Mouse (Mus musculus) heart, adult 9 months (tissue): ENCODE data around the gene Apbb2.

Experiments
- DNase-seq, 2 experiments: peaks; one replicate each; pipeline ENCODE4 v3.0.0; 2022; ENCODE audit warnings: low spot score in 2 of 2

Gene Apbb2

DNA sequence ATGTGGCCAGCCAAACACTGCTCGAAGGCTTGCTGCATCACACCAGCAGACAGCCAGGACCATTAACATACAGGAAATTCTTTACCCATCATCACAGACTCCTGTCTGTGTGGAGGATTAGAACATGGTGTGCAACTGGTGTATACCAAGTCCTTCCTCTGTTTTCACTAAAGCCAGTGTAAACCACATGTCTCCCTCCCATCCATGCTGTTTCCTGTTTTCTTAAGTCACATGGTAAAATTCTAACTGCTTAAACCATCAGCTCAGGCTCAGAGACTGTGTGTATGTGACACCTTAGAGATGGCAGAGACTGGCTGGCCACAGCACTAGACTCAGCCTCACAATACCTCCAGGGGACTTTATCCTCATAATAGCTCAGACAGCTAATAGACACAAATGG lies 236.5 kb downstream of the Apbb2 start:
- no peak for DNase-seq

DNA sequence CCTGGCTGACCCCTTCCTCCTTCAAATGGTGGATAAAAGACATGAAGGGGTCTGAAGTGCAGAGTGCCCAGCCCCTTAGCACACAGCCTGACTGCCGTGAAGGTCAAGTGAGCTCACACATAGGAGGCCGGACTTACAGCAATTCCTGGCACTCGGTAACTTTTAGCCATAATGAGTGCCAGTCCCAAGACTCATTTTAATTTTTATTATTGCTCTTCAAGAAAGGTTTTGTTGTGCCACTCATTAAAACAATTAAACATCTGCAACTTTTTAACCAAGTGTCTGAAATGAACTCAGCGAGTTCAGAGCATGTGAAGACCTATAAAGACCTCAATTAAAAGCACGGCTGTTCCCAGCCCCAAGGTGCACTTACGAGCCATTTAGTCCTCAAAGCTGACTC lies 239.6 kb downstream of the Apbb2 start:
- DNase-seq: no peak

DNA sequence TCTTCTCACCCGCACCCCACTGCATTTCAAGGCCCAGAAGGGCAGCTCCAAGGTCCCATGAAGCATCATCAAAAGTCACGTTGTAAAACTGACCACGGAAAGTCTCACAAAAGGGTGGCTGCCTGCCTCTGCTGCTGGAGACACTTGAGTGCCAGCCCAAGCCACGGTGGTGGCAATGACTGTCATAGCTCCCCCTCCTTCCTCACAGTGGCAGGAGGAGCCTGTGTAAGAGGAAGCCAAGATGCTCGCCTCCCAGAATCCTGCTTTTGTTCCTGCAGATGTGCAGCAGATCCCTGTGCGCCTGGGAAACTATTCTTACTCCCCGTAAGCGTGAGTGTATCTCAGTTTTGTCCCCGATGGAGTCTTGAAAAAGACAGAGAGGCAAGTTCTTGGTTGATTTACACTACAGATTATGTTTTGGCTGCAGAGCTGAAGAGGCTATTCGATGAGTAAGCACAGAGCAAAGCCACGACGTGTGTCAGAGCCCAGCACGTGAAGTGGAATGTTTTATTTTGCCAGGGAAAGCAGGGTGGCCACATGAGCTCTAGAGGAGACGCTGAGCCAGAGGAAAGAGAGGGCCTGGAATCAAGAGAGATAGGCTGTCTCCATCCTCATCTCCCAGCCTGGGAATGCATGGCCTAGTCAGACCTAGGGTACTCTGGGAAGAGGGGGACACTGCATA lies 241.9 kb downstream of the Apbb2 start:
- no peak for DNase-seq

DNA sequence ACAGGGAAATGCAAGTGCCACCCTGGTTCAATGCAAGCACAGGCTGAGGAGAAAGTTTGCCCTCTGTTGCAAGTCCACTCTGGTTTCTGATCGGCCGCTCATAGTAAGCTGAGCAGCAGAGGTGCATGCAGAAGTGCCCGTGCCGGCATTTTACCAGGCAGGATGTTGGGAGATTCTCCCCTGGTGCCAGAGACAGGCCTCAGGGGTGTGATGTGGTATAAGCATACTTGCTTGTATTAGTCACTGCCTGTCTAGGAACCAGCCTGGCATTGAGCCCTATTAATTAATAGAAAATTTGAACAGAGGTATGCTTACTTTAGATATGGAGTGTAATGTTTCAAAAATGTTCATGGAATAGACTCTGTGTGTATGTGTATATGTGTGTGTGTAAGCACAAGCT lies 244.2 kb downstream of the Apbb2 start:
- no peak for DNase-seq

DNA sequence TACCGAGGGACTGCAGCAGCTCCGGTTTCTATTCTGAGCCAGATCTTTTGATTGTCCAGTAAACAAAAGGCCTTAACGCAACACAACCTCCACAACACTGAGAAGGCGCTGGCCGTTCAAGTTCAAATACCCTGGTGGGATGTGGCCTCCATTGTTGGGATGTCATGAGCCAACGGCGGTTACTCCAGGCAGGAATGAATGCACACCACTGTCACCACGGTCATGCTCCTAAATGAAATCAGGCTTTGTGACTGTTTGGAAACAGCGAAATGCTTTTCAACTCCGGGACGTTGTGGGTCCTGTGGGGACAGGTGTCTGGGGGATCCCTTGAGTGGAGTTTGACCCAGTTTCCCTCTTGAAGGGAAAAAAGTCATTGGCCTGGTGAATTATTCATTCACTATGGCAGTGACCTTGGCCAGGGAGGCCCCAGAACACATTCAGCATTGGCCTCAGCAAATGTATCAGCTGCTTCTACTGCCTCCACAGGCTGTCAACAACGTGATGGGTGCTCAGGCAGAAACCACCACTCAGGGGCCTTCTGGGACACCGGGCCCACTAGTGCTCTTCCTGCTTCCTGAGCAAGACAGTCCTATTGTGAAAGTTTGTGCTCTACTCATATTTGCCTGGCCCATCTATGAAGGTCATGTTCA lies 244.9 kb downstream of the Apbb2 start:
- DNase-seq: no peak

DNA sequence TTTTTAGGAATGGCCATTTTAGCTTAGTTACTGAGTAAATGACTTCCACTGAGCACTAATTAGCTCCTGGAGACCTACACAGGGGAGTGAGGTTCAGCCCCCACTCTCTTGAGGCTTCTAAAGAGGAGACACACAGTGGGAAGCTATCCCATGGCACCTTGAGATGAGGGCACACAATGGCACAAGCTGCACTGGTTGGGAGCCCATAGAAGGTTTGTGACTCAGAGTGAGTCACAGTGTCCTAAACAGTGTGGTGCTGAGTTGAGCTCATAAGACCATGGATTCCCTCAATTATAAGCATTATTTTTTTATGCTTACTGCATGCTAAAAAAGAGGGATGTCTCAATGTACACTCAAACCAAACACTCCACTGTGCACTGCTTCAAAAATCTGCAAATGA lies 247.5 kb downstream of the Apbb2 start:
- DNase-seq: no peak

DNA sequence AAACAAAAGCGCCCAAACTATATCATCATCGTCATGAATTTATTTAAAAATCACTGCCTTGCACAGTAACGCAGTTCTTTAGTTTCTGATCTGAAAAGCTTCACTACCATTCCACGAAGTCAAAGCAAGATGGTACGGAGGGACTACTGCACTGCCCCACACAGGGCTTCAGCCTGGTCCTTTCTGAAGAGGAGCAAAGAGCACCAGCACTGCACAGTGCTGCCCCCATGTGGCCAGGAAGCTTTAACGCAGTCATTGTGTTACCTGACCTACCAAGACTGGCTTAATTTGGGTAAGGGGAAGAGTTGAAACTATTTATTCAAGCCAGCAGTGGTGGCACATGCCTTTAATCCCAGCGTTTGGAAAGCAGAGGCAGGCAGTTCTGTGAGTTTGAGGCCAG lies 249.6 kb downstream of the Apbb2 start:
- no peak for DNase-seq

DNA sequence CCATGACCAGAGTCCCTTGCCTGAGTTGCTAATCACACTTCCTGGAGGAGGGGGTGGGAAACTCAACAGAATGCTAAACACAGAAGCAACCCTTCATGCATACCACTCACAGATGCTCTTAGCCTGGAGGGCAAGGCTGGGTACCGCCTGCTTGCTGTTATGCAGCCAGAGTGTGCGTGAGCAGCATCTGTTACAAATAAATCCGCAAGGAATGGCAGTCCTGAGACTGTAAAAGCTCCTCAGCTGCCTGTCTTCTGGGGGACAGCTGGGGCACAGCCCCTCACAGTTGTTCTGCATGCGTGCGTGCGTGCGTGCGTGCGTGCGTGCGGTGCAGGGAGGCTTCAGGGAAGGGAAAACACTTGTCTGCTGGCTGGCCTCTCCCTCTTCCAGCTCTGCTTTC lies 250.9 kb downstream of the Apbb2 start:
- DNase-seq: no peak

DNA sequence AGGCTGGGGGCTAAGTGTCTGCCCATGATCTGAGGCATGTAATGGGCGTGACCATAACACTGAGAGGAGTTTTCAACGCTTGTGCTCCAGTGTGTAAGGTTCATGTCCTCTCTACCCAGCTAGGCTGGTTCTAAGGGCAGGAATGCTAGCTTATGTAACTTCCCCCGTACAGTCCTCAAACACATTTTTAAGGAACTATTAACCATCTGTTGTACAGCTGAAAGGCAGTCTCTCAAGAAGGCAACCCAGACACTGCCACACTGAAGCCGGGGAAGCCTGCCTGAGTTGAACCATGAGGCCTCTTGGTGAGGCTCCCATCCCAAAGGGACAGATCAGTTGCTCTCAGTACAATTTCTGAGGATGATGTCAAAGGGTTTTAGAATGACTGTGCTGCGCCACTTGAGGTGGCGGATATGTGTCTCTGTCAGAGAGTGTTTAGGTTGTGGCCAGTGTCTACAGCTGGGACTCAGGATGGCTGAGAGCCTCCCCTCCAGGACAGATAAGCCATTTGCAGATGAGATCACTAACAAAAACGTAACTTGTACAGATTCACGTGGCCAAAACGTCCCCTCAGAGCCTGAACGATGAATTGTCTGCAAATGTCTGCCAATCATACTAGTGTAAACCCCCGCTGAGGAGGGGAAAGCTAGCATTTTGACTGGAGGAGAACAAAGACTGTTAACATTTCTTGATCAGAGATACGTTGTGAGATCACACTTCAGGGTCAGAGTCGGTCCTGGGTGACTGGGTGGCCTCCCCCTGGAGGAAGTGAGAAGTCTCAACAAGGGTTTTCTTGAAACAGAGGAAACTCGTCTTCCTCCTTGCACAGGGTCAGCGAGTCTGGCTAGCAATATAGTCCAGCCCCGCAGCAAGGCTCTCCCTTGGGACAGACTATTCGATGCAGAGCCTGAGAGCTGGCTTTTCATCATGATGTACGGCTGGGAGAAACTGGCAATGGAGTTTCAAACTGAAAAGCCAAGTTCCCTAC lies 255.0 kb downstream of the Apbb2 start:
- DNase-seq: no peak

DNA sequence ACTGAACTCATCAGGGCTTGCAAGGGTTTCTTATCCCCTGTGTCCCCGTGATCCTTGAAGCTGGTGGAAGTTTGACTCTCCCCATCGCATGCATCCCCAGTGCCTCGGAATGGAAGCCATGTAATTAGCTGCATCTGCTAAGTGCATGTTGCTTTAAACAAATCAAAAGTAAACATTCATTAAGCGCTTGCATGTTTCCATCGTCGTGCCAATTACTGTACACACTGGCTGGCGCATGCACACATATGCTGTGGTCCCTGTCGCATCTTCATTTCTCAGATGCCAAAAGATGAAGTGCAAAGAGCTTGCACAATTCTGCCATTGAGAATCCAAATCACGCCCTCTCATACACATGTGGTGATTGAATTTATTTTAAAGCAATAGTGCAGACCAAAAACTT lies 257.8 kb downstream of the Apbb2 start:
- DNase-seq: no peak

DNA sequence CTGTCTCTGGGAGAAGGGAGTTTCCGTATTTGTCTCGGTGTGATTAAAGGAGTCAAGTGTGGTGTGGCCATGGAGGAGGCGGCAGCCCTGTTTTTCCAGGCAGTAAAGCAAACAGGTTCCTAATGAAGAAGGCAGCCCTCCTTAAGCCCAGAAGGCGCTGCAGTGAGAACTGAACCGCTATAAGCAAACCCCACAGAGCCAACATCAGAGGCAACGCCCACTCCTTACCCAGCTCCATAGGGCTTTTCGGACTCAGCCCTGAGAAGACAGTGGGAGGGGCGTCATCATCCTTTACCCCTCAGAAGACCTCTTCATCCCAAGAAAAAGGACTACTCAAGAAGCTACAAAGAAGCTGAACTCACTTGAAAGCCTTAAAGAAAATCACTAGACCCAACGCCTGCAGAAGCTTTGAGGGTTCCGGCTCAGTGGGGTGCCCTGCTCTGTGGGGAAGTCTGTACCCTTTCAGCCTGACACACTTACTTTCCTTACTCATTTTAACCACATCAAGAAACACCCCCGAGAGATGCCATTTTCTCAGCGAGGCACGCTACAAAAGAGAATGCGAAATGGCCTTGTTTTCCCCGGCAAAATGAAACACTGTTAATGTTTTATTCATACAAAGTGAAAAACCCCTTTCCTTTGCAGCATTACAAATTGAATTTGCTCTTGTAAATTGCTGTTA lies 258.7 kb downstream of the Apbb2 start:
- no peak for DNase-seq

DNA sequence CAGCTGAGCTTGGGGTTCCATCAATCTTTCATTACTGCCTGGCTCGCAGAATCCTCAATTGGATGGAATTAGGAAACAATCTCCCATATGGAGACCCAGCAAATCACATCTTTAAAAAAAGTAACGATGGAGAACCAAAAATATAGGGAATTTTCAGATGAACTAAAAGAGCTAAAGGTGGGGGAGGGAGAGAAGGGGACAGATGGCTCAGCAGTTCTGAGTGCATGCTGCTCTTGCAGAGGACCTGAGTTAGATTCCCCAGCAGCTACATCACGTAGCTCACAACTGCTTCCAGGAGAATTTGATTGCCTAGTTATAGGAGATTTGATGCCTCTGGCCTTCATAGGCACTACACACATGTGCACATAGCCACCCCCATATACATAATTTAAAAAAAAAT lies 263.4 kb downstream of the Apbb2 start:
- no peak for DNase-seq

DNA sequence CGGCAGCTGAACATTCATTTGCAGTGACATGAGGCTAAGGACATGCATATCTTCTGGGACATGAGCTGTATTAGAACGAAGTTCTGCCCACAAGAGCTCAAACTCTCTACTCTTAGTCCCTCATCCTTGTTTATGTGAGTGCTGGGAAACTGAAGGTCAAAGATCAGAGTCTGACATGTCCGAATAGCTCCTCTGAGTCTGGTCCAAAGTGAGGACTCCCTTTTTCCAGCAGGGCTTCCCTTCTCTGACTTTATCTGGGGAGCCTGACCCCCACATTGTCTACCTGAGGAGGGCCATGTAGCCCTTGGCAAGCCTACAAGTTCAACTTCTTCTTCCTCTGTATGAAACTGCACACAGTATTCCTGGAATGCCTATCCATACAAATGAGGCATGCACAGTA lies 264.7 kb downstream of the Apbb2 start:
- no peak for DNase-seq

DNA sequence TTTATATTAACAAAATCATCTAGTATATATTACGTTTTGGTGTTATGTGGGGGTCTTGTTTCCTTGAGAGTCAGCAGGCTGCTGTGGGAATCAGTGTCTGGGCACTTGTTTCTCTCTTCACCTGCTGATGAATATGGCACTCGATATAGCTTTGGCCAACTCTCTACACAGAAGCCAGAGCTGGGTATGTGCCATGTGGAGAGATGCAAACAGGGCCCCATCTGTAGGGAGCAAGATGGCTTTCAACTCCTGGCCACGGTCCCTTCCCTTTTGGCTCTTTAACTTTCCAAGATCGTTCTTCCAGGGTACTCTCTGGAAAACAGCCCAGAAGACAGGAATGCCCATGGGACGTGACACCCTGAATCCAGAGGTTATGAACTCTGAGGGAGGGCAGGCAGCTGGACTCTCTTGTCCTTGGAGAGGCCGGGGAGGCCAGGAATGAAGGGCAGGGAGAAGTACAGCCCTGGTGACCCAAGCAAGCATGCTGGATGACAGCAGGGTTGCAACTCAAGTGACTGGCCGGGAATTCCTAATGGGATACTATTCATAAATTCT lies 266.7 kb downstream of the Apbb2 start:
- DNase-seq: peak in 1 of 2 experiments; percentile 21

DNA sequence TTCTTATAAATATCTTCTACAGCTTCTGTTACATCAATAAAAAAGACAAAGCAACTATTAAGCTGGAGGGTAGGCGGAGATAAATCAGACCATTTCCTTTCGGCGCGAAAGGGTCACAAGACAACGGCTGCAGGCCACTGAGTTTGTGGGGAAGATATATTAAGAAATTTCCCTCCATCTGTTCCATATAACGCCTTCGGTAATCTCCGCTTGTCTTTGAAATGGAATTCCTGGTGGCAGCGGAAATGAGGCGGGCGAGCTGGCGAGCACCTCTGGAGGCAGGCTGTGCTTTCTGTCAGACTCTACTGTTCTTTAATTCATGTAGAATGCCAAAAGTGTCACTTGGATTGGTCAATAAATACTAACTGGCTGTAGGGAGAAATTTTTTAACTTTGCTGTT lies 267.5 kb downstream of the Apbb2 start:
- peak in 1 of 2 experiments; percentile 23 for DNase-seq

DNA sequence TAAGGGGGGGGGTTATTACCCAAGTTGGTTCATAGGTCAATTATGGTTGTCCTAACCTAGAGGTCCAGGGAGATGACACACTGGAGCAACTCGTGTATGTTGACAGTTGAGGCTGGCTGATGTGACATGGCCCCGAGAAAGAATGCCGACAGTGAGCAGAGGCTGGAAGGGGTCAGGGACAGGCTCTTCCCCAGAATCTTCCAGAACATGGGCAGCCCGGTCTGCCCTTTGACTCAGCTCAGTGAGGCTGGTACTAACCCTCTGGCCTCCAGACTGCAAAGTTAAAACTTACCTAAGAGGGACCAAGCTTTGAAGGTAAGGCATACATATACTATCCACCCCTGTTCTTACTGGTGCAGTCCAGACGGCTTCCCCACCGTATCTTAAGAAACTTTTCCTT lies 268.0 kb downstream of the Apbb2 start:
- DNase-seq: no peak

DNA sequence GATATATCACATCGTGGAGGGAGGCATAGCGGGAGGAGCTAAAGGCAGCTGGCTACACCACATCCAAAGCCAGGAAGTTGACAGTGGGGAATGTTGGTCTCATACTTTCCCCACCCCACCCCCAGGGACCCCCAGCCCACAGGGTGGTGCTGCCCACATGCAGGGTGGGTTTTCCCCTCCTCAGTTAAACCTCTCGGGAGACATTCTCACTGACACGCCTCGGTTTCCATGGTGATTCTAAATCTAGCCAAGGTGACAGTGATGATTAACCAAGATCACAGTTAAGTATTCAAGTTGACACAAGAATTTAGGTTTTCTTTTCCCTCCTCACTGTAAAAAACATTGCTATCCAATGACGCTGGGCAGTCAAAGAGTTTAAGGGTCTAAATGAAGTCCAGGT lies 270.2 kb downstream of the Apbb2 start:
- DNase-seq: no peak

DNA sequence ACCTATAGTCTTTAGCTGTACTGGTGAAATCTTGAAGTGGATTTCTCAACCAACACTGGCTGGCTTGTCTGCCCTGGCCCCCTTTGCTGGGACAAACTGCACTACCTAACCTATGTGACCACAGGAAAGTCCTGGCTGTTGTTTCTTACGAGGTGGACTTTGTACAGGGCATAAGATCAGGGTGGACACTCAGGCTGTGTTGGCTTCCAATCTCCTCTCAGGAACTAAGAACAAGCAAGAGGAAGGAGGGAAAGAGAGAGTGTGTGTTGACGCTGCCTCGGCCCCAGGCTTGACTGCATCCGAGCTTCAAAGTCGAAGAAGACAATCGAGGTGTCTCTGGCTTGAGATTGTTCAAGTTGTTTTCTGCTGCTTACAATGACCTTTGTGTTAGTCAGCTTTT lies 271.8 kb downstream of the Apbb2 start:
- DNase-seq: no peak

DNA sequence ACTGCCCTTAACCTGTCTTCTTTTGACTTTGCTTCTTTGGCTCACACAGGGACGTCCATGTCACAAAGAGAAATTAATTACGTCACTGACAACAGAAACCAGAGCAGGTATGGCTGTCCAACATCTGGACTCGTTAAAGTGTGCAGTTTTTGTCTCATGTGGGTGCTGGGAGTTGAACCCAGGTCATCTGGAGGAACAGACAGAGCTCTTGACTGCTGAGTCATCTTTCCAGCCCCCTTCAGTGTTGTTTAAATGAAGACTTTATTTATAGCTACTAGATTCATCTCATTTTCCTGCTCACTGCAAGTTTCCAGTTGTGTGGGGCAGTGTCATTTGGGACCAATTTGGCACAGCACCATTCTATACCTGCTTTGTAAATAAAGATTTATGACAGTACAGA lies 273.4 kb downstream of the Apbb2 start:
- DNase-seq: no peak

DNA sequence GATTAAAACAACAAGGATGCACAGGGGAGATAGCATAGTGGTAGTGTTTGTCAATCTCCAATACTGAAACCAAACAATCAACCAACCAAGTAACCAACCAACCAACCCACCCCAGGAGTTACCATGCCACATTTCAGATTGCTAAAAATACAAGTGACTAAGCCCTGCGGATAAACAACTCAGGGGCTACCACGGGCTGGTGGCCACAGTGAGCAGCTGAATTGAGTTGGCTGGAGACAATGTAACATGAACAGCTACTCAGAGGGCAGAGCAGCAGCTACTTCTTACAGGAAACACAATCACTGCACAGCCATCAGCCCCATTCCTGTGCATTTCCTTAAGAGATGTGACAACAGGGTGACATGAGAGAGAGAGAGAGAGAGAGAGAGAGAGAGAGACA lies 274.4 kb downstream of the Apbb2 start:
- no peak for DNase-seq

DNA sequence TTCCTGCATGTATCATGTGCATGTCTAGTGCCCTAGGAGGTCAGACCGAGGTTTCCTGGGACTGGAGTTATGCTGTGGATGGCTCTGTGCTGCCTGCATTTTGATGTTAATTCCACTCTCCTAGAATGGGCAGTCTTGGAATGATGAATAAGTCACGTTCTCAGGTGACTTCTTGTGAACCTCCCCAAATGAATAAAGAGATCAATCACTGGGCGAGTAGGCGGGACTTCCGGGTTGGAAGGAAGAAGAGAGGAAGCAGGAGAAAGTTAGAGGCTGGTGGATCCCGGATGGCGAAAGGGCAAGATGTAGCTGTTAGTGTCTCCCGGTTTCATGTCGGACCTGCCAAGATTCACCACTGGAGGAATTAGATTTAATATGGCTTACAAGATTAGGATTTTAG lies 276.3 kb downstream of the Apbb2 start:
- DNase-seq: no peak

DNA sequence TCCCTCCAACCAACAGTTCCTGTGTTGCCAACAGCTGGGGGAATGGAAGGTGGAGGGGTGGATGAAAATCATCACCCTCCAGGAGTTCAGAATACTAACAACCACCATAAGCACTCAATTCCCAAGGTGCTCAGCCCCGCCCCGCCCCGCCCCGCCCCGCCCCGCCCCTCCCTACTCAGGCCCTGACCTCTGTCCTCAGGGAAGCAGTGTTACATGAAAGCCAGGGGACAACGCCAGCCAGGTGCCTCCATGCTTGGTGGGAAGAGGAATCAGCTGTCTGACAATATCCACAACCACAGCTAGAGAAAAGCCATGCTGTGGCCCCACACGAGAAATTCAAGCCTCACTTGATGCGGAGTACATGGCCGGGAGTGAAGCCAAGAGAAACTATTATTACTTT lies 276.7 kb downstream of the Apbb2 start:
- no peak for DNase-seq
